Mouse (Mus musculus) CD4-positive, CD25-positive, alpha-beta regulatory T cell, adult 2 months (primary cell): ENCODE measurements at regions not wholly inside any gene's neighbourhood (a gene's known extent, or its start where the extent isn't known, plus 50 kb on each side); places are given as distances from the start of the nearest gene placed in this dataset.

Source experiments
- DNase-seq: peaks from one replicate; pipeline ENCODE4 v3.0.0-alpha.2; 2012; ENCODE audit warnings: low read depth, low spot score

- DNase-seq, result no peak
Observed at GRCm38 (mm10) chr17:63575316-63576007, 75.6 kb upstream of the Fbxl17 start.

GRCm38 (mm10) chr17:63582870-63583269, 83.1 kb upstream of the Fbxl17 start:
- no peak for DNase-seq

- DNase-seq, result no peak
Observed at GRCm38 (mm10) chr17:63607021-63607751, 107.4 kb upstream of the Fbxl17 start.

GRCm38 (mm10) chr17:63622726-63623125, 122.9 kb upstream of the Fbxl17 start:
- DNase-seq, result no peak

- DNase-seq, result no peak
Observed at GRCm38 (mm10) chr17:63637598-63637997, 137.8 kb upstream of the Fbxl17 start.

- no peak for DNase-seq
Observed at GRCm38 (mm10) chr17:63644390-63644789, 144.6 kb upstream of the Fbxl17 start.

GRCm38 (mm10) chr17:63657687-63658086, 157.9 kb upstream of the Fbxl17 start:
- no peak for DNase-seq

- DNase-seq, result no peak
Observed at GRCm38 (mm10) chr17:63660841-63661481, 161.1 kb upstream of the Fbxl17 start.

- no peak for DNase-seq
Observed at GRCm38 (mm10) chr17:63661584-63661983, 161.8 kb upstream of the Fbxl17 start.

GRCm38 (mm10) chr17:63662251-63662650, 162.4 kb upstream of the Fbxl17 start:
- no peak for DNase-seq

- no peak for DNase-seq
Observed at GRCm38 (mm10) chr17:63676791-63677190, 177.0 kb upstream of the Fbxl17 start.

- no peak for DNase-seq
Observed at GRCm38 (mm10) chr17:63677996-63678657, 178.3 kb upstream of the Fbxl17 start.

- DNase-seq, result no peak
Observed at GRCm38 (mm10) chr17:63680479-63680878, 180.7 kb upstream of the Fbxl17 start.

GRCm38 (mm10) chr17:63683345-63683744, 179.5 kb upstream of the Fer start:
- no peak for DNase-seq

- DNase-seq, result no peak
Observed at GRCm38 (mm10) chr17:63684026-63684425, 178.8 kb upstream of the Fer start.

- no peak for DNase-seq
Observed at GRCm38 (mm10) chr17:63685956-63686355, 176.9 kb upstream of the Fer start.

- DNase-seq, result no peak
Observed at GRCm38 (mm10) chr17:63686361-63686760, 176.5 kb upstream of the Fer start.

- DNase-seq, result no peak
Observed at GRCm38 (mm10) chr17:63689291-63689690, 173.6 kb upstream of the Fer start.

- DNase-seq, result no peak
Observed at GRCm38 (mm10) chr17:63690829-63691689, 171.8 kb upstream of the Fer start.

- no peak for DNase-seq
Observed at GRCm38 (mm10) chr17:63691690-63691968, 171.2 kb upstream of the Fer start.

GRCm38 (mm10) chr17:63693274-63693673, 169.6 kb upstream of the Fer start:
- DNase-seq, result no peak
